ENCODE assay signal across 11 mouse cellular contexts in genomic region chr4:115821928-115822327, GRCm38 (mm10). TPM values are rescaled to one million over a fixed set of nuclear protein-coding genes. Genes with fewer than 3 reads are reported as not detected.
DNase-seq lines count a peak whose midpoint lies in the region; ATAC-seq and TF ChIP-seq lines count a peak whose summit lies in the region.
"Had no signal": no experiment of that assay in that cellular context is flagged by ENCODE, and none has a peak within 500 bp of the region (broad histone marks: within the 10 kb centered on the region; RNA-seq: fewer than 3 reads in every experiment).

No protein-coding gene starts in this region.

- peak overlapping the region; percentile 57 for H3K4me3 ChIP-seq in megakaryocyte, embryonic 14.5 days (replicated peaks)
- no peak overlapping the region for H3K4me3 ChIP-seq in intestine, postnatal 0 days (ENCODE audit: low read depth, low read length)

- no peaks in the 10 kb centered on the region for H3K9me3 ChIP-seq in megakaryocyte, embryonic 14.5 days
- no peaks in the 10 kb centered on the region for H3K9me3 ChIP-seq in intestine, postnatal 0 days (ENCODE audit: control insufficient read depth)

- H3K9ac ChIP-seq in intestine, postnatal 0 days (ENCODE audit: low read depth, low read length): no peak overlapping the region

- H3K4me2 ChIP-seq in intestine, postnatal 0 days (replicated peaks; ENCODE audit: low read depth): no peak overlapping the region
- H3K4me2 ChIP-seq: midbrain, embryonic 11.5 days had no signal

- WGBS in intestine, postnatal 0 days: 59% methylated on average over 3 of the region's 3 CpGs

- peaks cover 66% of the 10 kb centered on the region for H3K36me3 ChIP-seq in megakaryocyte, embryonic 14.5 days (replicated peaks; ENCODE audit: low read length)
- 0 out of 2 replicates have a peak, but pooled peaks cover 8% of the 10 kb centered on the region for H3K36me3 ChIP-seq in intestine, postnatal 0 days (ENCODE audit: control insufficient read depth, insufficient read depth)

- DNase-seq in adrenal gland, postnatal 10 days: peak; percentile 44
- DNase-seq in adrenal gland, adult 2 months: no peak
- no peak for DNase-seq in spleen, postnatal 36 days (ENCODE audit: low spot score in 2 of 2)
- DNase-seq in kidney, postnatal 10 days: no peak
- DNase-seq in gastrocnemius, postnatal 14 days: no peak
- DNase-seq: adrenal gland, postnatal 25 days had no signal

- ATAC-seq in megakaryocyte, adult 5-6 weeks (ENCODE audit: poor library complexity, severe bottlenecking): no peak
- ATAC-seq in intestine, postnatal 0 days: 0 out of 2 replicates have a peak, but pooled peaks have one; percentile 34
- ATAC-seq: inflammation-experienced regulatory T-cells, adult 6 months had no signal

- H3K27me3 ChIP-seq in megakaryocyte, embryonic 14.5 days (replicated peaks): no peaks in the 10 kb centered on the region
- no peaks in the 10 kb centered on the region for H3K27me3 ChIP-seq in intestine, postnatal 0 days (replicated peaks; ENCODE audit: control insufficient read depth, insufficient read depth, low read length)

- intact Hi-C loops in gastrocnemius, postnatal 14 days (cut with DNase I; ENCODE audit: low total_unique reads): no loop called here

- peaks cover 89% of the 10 kb centered on the region for H3K4me1 ChIP-seq in megakaryocyte, embryonic 14.5 days
- H3K4me1 ChIP-seq in intestine, postnatal 0 days (replicated peaks; ENCODE audit: control insufficient read depth, insufficient read depth, low read length): 0 out of 2 replicates have a peak, but pooled peaks cover 17% of the 10 kb centered on the region

- H3K27ac ChIP-seq in intestine, postnatal 0 days (ENCODE audit: low read depth, low read length): peak overlapping the region; percentile 46

- no peak for TF ChIP-seq CTCF in intestine, postnatal 0 days (IDR thresholded peaks at IDR 0.05; ENCODE audit: low read depth)

RNA-seq across cellular contexts. Expression of gene Mob3c, which starts 6.0 kb away (rescaled TPM):
- total RNA-seq in adrenal gland, postnatal 10 days (2021): 10 to 100 TPM; 13.8 to 15.1 TPM
- 10 to 100 TPM; 11.0 to 13.2 TPM for total RNA-seq in adrenal gland, adult 2 months (2021)
- polyA plus RNA-seq in adrenal gland, adult 2 months (2012; rRNA removed): 37.9 and 39.5 TPM in 2 replicates
- polyA plus RNA-seq in megakaryocyte, embryonic 14.5 days (2012; ENCODE audit: insufficient read depth, low replicate concordance): 19.3 and 30.2 TPM in 2 replicates
- 6.2 and 8.3 TPM in 2 replicates for total RNA-seq in megakaryocyte, adult 5-6 weeks (2015)
- total RNA-seq in megakaryocyte, adult 5-6 weeks (2017): 9.6 and 10.2 TPM in 2 replicates
- polyA plus RNA-seq in intestine, postnatal 0 days (2015; fragmentation: Nextera tagmentation; extraction: Ambion mirVana): 11.8 and 13.6 TPM in 2 replicates
- 1 to 10 TPM; 2.8 to 3.4 TPM for total RNA-seq in gastrocnemius, postnatal 14 days (2021)

RNA-seq across cellular contexts. Expression of gene Mknk1, which starts 17.1 kb away (rescaled TPM):
- total RNA-seq in adrenal gland, postnatal 10 days (2021): 10 to 100 TPM; 30.4 to 43.9 TPM
- 10 to 100 TPM; 36.4 to 41.6 TPM for total RNA-seq in adrenal gland, adult 2 months (2021)
- polyA plus RNA-seq in adrenal gland, adult 2 months (2012; rRNA removed): 47.0 and 60.2 TPM in 2 replicates
- polyA plus RNA-seq in megakaryocyte, embryonic 14.5 days (2012; ENCODE audit: insufficient read depth, low replicate concordance): 293 and 361 TPM in 2 replicates
- total RNA-seq in megakaryocyte, adult 5-6 weeks (2015): 45.8 and 48.6 TPM in 2 replicates
- 103 and 116 TPM in 2 replicates for total RNA-seq in megakaryocyte, adult 5-6 weeks (2017)
- 12.8 and 15.1 TPM in 2 replicates for polyA plus RNA-seq in intestine, postnatal 0 days (2015; fragmentation: Nextera tagmentation; extraction: Ambion mirVana)
- 10 to 100 TPM; 23.8 to 25.4 TPM for total RNA-seq in gastrocnemius, postnatal 14 days (2021)

RNA-seq across cellular contexts. Expression of gene Atpaf1, which starts 37.3 kb away (rescaled TPM):
- 10 to 100 TPM; 42.8 to 52.2 TPM for total RNA-seq in adrenal gland, postnatal 10 days (2021)
- total RNA-seq in adrenal gland, adult 2 months (2021): 10 to 100 TPM; 41.9 to 72.8 TPM
- 90.6 and 92.6 TPM in 2 replicates for polyA plus RNA-seq in adrenal gland, adult 2 months (2012; rRNA removed)
- 16.7 TPM in 1 of 2 replicates, not detected in the other for polyA plus RNA-seq in megakaryocyte, embryonic 14.5 days (2012; ENCODE audit: insufficient read depth, low replicate concordance)
- 14.4 and 21.8 TPM in 2 replicates for total RNA-seq in megakaryocyte, adult 5-6 weeks (2015)
- total RNA-seq in megakaryocyte, adult 5-6 weeks (2017): 5.8 and 7.5 TPM in 2 replicates
- 40.8 and 43.2 TPM in 2 replicates for polyA plus RNA-seq in intestine, postnatal 0 days (2015; fragmentation: Nextera tagmentation; extraction: Ambion mirVana)
- 10 to 100 TPM; 31.2 to 42.1 TPM for total RNA-seq in gastrocnemius, postnatal 14 days (2021)

RNA-seq across cellular contexts. Expression of gene Tex38, which starts 41.1 kb away (rescaled TPM):
- 1 to 10 TPM; 1.0 to 1.3 TPM for total RNA-seq in adrenal gland, postnatal 10 days (2021)
- 1 to 10 TPM; 1.6 to 6.5 TPM for total RNA-seq in adrenal gland, adult 2 months (2021)
- polyA plus RNA-seq in adrenal gland, adult 2 months (2012; rRNA removed): 0.38 and 1.1 TPM in 2 replicates
- polyA plus RNA-seq in megakaryocyte, embryonic 14.5 days (2012; ENCODE audit: insufficient read depth, low replicate concordance): 0.44 TPM in 1 of 2 replicates, not detected in the other
- total RNA-seq in megakaryocyte, adult 5-6 weeks (2015): not detected in 2 replicates
- total RNA-seq in megakaryocyte, adult 5-6 weeks (2017): not detected in 2 replicates
- polyA plus RNA-seq in intestine, postnatal 0 days (2015; fragmentation: Nextera tagmentation; extraction: Ambion mirVana): 0.33 and 0.44 TPM in 2 replicates
- total RNA-seq in gastrocnemius, postnatal 14 days (2021): 1 to 10 TPM in 1 of 2 experiments, under 1 TPM in 1; 0.80 to 1.5 TPM
- polyA plus RNA-seq: midbrain, embryonic 11.5 days had no signal
